Mouse (Mus musculus): ENCODE data around the gene Daam1. TPM values are rescaled to one million over a fixed set of nuclear protein-coding genes. Genes with fewer than 3 reads are reported as not detected.
A peak's percentile ranks its signal among the peaks of the same experiment; 100 is the strongest.

Daam1 gene
- polyA plus RNA-seq, 1 experiment from 2014 or later, result 21.6 TPM

DNA sequence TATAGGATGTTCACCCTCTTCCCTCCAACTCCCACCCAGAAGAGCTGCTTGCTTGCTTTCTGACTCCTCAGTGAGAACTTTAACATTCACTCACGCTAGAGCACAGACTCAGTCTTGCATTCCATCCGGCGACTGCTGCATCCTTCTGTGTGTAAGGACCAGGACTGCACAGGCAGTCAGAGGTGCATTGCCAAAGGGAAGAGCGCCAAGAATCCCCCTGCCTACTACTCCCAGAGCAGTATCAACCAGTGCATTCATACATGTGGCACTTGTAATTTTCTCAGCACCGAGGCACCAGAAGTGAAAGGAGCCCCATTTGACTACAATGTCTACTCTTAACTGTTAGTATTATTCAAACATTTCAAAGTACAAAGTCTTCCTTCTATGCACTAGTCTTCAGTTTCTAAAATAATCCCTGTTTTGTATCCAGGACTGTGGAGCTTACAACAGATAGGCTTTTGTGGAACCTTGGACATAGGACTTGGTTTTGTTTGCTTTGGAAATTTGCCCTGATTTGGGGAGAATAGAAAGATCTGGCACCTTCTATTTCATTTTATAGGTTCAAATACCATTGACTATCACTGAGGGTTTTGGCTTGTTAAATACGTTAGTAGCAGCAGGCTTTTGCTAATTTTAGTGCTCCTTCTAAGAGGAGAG is 103.2 kb downstream of the Daam1 start:
- Histone ChIP-seq H3K9ac (ENCODE audit: low read length) (peak overlapping the region; percentile 42), H3K4me2 (ENCODE audit: low read depth, low read length) (no peak overlapping the region), H3K9me3 (replicated peaks; ENCODE audit: control insufficient read depth, low read length) (no peaks in the 10 kb centered on the region), H3K36me3 (ENCODE audit: control insufficient read depth, insufficient read depth) (no peaks in the 10 kb centered on the region; the same call in 1 of the 2 replicates), H3K27ac (ENCODE audit: low read length) (peak overlapping the region; percentile 97), H3K4me1 (ENCODE audit: control insufficient read depth, insufficient read depth, low read length) (peaks cover 67% of the 10 kb centered on the region), H3K4me3 (ENCODE audit: low read length) (no peak overlapping the region), H3K27me3 (ENCODE audit: control insufficient read depth, insufficient read depth, low read length) (no peaks in the 10 kb centered on the region)
- 29% methylated on average over 6 of the region's 6 CpGs for WGBS
- no peak for ATAC-seq (replicated peaks; ENCODE audit: extremely low read depth, insufficient read depth, low FRiP score)

DNA sequence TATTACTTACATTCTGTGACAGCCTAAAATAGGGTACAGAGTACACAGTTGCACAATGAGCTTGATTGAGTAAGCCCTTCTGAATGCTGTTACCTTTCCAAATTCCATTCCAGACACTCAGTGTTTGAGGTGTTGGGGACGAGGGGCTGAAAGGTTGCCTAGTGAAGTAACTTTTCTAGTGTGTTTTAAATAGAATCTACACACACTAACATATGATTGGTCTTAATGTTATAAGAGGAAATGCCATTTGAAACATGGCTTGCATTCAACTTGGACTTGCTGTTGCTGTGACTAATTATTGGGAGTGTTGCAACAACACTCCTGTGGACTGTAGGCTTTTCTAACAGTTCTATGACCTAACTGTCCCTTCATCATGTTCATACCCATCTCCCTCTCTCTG is 105.8 kb downstream of the Daam1 start:
- no peak overlapping the region for H3K4me3 ChIP-seq (ENCODE audit: low read length)
- H3K27ac ChIP-seq (ENCODE audit: low read length), result peak overlapping the region; percentile 97
- peaks cover 63% of the 10 kb centered on the region for H3K4me1 ChIP-seq (ENCODE audit: control insufficient read depth, insufficient read depth, low read length)
- ATAC-seq (replicated peaks; ENCODE audit: extremely low read depth, insufficient read depth, low FRiP score), result peak; percentile 46
- H3K9me3 ChIP-seq (replicated peaks; ENCODE audit: control insufficient read depth, low read length), result no peaks in the 10 kb centered on the region
- no peak overlapping the region for H3K4me2 ChIP-seq (ENCODE audit: low read depth, low read length)
- no peak overlapping the region for H3K9ac ChIP-seq (ENCODE audit: low read length)
- WGBS, result 32% methylated on average over 1 of the region's 1 CpGs
- H3K27me3 ChIP-seq (ENCODE audit: control insufficient read depth, insufficient read depth, low read length), result no peaks in the 10 kb centered on the region
- H3K36me3 ChIP-seq (ENCODE audit: control insufficient read depth, insufficient read depth), result peaks cover 9% of the 10 kb centered on the region; the same call in 1 of the 2 replicates

DNA sequence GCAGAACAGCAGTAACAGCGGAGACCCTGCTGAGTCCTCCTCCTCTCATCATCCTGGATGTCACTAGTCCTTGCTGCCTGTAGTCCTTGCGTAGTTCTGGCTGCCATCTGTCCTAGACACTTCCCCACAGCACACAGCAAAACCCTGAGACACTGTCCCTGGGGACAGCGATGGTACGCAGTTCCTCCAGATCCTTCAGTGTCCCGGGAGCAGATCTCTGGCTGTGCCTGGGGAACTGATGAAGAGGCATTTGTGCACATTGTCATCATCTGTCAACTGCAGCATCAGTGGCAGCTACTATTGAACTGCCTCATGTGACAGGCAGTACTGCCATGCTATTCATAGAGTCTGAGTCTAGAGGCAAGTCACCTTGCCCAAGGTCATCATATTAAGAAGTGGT is 107.6 kb downstream of the Daam1 start:
- H3K27ac ChIP-seq (ENCODE audit: low read length), result peak overlapping the region; percentile 97
- 28% methylated on average over 5 of the region's 5 CpGs for WGBS
- no peak overlapping the region for H3K4me2 ChIP-seq (ENCODE audit: low read depth, low read length)
- H3K9ac ChIP-seq (ENCODE audit: low read length), result peak overlapping the region; percentile 60
- peak; percentile 74 for ATAC-seq (replicated peaks; ENCODE audit: extremely low read depth, insufficient read depth, low FRiP score)
- peaks cover 52% of the 10 kb centered on the region for H3K4me1 ChIP-seq (ENCODE audit: control insufficient read depth, insufficient read depth, low read length)
- no peaks in the 10 kb centered on the region for H3K9me3 ChIP-seq (replicated peaks; ENCODE audit: control insufficient read depth, low read length)
- H3K4me3 ChIP-seq (ENCODE audit: low read length), result no peak overlapping the region
- H3K36me3 ChIP-seq (ENCODE audit: control insufficient read depth, insufficient read depth), result peaks cover 17% of the 10 kb centered on the region; the same call in 1 of the 2 replicates
- no peaks in the 10 kb centered on the region for H3K27me3 ChIP-seq (ENCODE audit: control insufficient read depth, insufficient read depth, low read length)

DNA sequence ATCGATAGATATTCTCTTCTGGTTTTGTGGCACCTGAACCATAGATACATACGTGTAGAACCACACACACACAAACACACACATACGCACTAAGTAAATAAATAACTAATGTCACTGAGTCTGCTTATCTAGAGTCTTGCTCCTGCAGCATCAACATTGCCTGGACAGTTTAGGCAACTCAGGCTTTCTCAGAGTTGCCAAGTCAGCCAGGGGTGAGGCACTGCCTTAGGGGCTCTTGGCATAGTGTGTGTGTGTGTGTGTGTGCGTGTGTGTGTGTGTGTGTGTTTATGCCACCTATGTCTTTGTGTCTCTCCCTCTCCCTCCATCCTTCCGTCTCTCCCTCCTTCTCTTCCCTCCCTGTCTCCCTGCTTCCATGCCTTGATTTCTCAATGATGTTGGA is 110.4 kb downstream of the Daam1 start:
- H3K27me3 ChIP-seq (ENCODE audit: control insufficient read depth, insufficient read depth, low read length), result no peaks in the 10 kb centered on the region
- no peak overlapping the region for H3K9ac ChIP-seq (ENCODE audit: low read length)
- H3K4me2 ChIP-seq (ENCODE audit: low read depth, low read length), result no peak overlapping the region
- H3K27ac ChIP-seq (ENCODE audit: low read length), result no peak overlapping the region
- WGBS, result 92% methylated on average over 5 of the region's 5 CpGs
- H3K4me1 ChIP-seq (ENCODE audit: control insufficient read depth, insufficient read depth, low read length), result peaks cover 29% of the 10 kb centered on the region
- H3K9me3 ChIP-seq (replicated peaks; ENCODE audit: control insufficient read depth, low read length), result no peaks in the 10 kb centered on the region
- no peak overlapping the region for H3K4me3 ChIP-seq (ENCODE audit: low read length)
- H3K36me3 ChIP-seq (ENCODE audit: control insufficient read depth, insufficient read depth), result peaks cover 41% of the 10 kb centered on the region
- ATAC-seq (replicated peaks; ENCODE audit: extremely low read depth, insufficient read depth, low FRiP score), result no peak

DNA sequence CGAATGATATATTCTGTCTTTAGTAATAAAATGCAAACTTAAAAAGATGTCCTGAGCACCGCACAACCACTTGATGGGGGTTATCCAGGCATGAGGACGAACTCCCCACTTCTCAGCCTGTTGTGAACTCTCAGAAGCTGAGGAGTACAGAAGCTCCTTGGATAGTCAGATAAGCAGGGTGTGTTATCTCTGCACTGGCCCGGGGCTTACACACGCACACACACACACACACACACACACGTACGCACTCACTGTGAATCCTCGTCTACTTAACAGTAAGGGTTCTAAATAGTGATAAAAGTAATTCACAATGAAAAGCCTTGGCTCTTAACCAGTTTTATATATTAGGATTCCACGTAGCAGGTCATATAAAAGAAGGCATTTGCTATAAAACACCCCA is 112.2 kb downstream of the Daam1 start:
- H3K9ac ChIP-seq (ENCODE audit: low read length), result no peak overlapping the region
- no peak overlapping the region for H3K27ac ChIP-seq (ENCODE audit: low read length)
- 77% methylated on average over 9 of the region's 9 CpGs for WGBS
- H3K4me3 ChIP-seq (ENCODE audit: low read length), result no peak overlapping the region
- no peaks in the 10 kb centered on the region for H3K27me3 ChIP-seq (ENCODE audit: control insufficient read depth, insufficient read depth, low read length)
- H3K4me1 ChIP-seq (ENCODE audit: control insufficient read depth, insufficient read depth, low read length), result peaks cover 14% of the 10 kb centered on the region
- H3K36me3 ChIP-seq (ENCODE audit: control insufficient read depth, insufficient read depth), result peaks cover 56% of the 10 kb centered on the region
- no peaks in the 10 kb centered on the region for H3K9me3 ChIP-seq (replicated peaks; ENCODE audit: control insufficient read depth, low read length)
- no peak for ATAC-seq (replicated peaks; ENCODE audit: extremely low read depth, insufficient read depth, low FRiP score)
- H3K4me2 ChIP-seq (ENCODE audit: low read depth, low read length), result no peak overlapping the region

DNA sequence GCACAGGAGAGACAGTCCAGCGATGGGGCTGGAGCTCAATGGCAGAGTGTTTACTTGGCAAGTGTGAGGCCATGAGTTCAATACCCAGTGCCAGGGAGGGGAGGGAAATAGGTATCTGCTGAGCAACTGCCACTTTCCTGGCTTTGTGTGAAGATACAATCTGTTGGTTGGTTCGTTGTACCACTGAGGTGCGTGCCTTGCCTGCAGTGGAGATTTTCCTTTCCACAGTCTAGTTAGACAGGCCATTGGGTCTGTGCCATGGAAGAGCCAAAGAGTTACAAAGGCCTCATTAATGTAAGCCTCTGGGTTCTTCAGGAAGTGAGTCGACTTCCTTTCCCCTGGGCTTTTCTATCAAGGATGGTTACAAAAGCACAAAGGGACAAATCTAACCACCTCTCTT is 112.8 kb downstream of the Daam1 start:
- WGBS, result 76% methylated on average over 4 of the region's 4 CpGs
- Histone ChIP-seq H3K4me1 (ENCODE audit: control insufficient read depth, insufficient read depth, low read length) (peaks cover 10% of the 10 kb centered on the region), H3K9ac (ENCODE audit: low read length) (no peak overlapping the region), H3K27ac (ENCODE audit: low read length) (peak overlapping the region; percentile 5; the same call in 1 of the 2 replicates), H3K36me3 (ENCODE audit: control insufficient read depth, insufficient read depth) (peaks cover 61% of the 10 kb centered on the region), H3K27me3 (ENCODE audit: control insufficient read depth, insufficient read depth, low read length) (no peaks in the 10 kb centered on the region), H3K4me2 (ENCODE audit: low read depth, low read length) (no peak overlapping the region), H3K9me3 (replicated peaks; ENCODE audit: control insufficient read depth, low read length) (no peaks in the 10 kb centered on the region), H3K4me3 (ENCODE audit: low read length) (no peak overlapping the region)
- no peak for ATAC-seq (replicated peaks; ENCODE audit: extremely low read depth, insufficient read depth, low FRiP score)

DNA sequence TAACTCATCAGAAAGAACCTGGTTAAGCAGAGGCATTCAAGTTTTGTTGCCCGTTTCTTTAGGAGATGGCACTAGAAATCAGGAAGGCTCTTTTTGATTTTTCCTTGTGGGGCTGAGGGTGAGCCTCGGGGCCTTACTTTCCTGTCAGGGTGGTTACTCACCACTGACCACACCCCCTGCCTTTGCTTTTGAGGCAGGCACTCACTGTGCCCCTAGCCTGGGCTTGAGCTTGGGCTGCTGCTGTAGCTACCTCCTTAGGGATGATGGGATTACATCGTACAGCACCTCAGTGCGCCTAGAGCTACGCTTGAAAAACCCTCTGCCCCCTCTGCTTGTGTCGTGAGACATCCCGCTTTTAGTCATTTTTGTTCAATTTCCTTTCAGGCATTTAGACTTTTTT is 115.0 kb downstream of the Daam1 start:
- Histone ChIP-seq H3K4me3 (ENCODE audit: low read length) (no peak overlapping the region), H3K27ac (ENCODE audit: low read length) (no peak overlapping the region), H3K4me1 (ENCODE audit: control insufficient read depth, insufficient read depth, low read length) (peaks cover 4% of the 10 kb centered on the region), H3K4me2 (ENCODE audit: low read depth, low read length) (no peak overlapping the region), H3K36me3 (ENCODE audit: control insufficient read depth, insufficient read depth) (peaks cover 68% of the 10 kb centered on the region), H3K27me3 (ENCODE audit: control insufficient read depth, insufficient read depth, low read length) (no peaks in the 10 kb centered on the region), H3K9ac (ENCODE audit: low read length) (no peak overlapping the region), H3K9me3 (replicated peaks; ENCODE audit: control insufficient read depth, low read length) (no peaks in the 10 kb centered on the region)
- ATAC-seq (replicated peaks; ENCODE audit: extremely low read depth, insufficient read depth, low FRiP score), result no peak
- WGBS, result 79% methylated on average over 7 of the region's 7 CpGs

DNA sequence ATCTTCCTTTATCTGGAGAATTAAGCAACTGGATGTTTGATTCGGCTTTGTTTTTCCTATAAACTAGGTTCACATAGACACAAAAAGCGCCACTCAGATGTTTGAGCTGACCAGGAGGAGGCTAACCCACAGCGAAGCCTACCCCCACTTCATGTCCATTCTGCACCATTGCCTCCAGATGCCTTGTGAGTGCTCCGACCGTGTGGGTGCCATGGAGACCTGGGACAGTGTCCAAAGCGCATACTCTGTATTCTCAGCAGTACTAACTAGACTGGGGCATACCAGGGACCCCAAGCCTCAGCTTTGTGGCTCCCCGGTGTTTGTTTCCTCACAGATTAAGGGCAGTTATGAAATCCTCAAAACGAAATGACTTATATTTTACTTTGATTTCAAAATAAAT is 115.6 kb downstream of the Daam1 start:
- Histone ChIP-seq H3K4me3 (ENCODE audit: low read length) (no peak overlapping the region), H3K27ac (ENCODE audit: low read length) (no peak overlapping the region), H3K9me3 (replicated peaks; ENCODE audit: control insufficient read depth, low read length) (no peaks in the 10 kb centered on the region), H3K4me1 (ENCODE audit: control insufficient read depth, insufficient read depth, low read length) (peaks cover 4% of the 10 kb centered on the region), H3K9ac (ENCODE audit: low read length) (no peak overlapping the region), H3K4me2 (ENCODE audit: low read depth, low read length) (no peak overlapping the region), H3K36me3 (ENCODE audit: control insufficient read depth, insufficient read depth) (peaks cover 70% of the 10 kb centered on the region), H3K27me3 (ENCODE audit: control insufficient read depth, insufficient read depth, low read length) (no peaks in the 10 kb centered on the region)
- 69% methylated on average over 8 of the region's 8 CpGs for WGBS
- ATAC-seq (replicated peaks; ENCODE audit: extremely low read depth, insufficient read depth, low FRiP score), result no peak

DNA sequence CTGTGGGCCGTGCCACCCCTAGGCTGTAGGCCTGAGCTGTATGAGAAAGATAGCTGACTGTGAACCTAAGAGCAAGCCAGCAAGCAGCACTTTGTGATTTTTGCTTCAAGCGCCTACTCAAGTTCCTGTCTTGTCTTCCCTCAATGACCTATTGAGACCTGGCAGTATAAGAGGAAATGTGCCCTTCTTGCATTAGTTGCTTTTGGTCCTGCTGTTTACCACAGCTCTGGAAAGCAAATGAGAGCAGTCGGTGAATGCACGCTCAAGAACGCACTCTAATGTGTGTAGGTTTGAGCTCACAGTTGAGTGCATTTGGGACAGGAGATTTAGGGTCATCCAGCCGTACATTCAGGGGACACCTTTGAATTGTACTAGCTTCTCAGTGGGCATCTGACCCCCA is 118.1 kb downstream of the Daam1 start:
- H3K4me2 ChIP-seq (ENCODE audit: low read depth, low read length), result no peak overlapping the region
- H3K27ac ChIP-seq (ENCODE audit: low read length), result no peak overlapping the region
- WGBS, result 92% methylated on average over 6 of the region's 6 CpGs
- no peaks in the 10 kb centered on the region for H3K4me1 ChIP-seq (ENCODE audit: control insufficient read depth, insufficient read depth, low read length)
- no peak overlapping the region for H3K4me3 ChIP-seq (ENCODE audit: low read length)
- H3K27me3 ChIP-seq (ENCODE audit: control insufficient read depth, insufficient read depth, low read length), result no peaks in the 10 kb centered on the region
- ATAC-seq (replicated peaks; ENCODE audit: extremely low read depth, insufficient read depth, low FRiP score), result no peak
- no peaks in the 10 kb centered on the region for H3K9me3 ChIP-seq (replicated peaks; ENCODE audit: control insufficient read depth, low read length)
- no peak overlapping the region for H3K9ac ChIP-seq (ENCODE audit: low read length)
- peaks cover 77% of the 10 kb centered on the region for H3K36me3 ChIP-seq (ENCODE audit: control insufficient read depth, insufficient read depth)

Data from heart, embryonic 16.5 days (tissue).